In the genomic region with DNA sequence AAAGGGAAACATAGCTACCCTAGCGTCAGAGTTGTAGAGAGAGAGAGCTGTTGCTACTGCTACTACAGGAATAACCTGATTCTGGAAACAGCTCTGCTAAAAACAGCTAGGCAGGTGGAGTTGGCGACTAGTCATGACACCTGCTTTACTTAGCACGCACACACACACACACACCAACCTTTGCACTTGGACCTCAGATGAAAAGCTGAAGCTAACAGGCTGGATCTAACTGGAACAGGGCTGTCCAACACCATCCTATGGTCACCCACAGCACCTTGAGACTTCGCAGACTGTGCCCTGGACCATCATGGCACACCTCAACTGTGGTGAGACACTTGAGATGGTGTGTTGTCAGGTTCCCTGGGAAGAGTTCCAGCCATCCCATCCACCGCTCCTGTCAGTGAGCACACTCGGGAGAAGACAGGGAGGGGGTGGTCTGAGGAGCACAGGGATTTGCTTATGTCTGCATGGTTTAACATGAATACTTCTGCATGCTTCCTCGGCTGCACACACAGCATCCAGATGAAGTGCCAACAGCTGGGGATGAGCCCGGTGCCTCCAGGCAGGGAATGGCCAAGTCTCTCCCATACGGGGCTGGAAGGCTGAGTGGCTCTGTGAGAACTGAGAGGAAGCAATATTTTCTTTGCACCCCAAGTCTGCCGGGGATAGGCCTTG, we compare ENCODE assay signal across 14 mouse cellular contexts. TPM values are rescaled to one million over a fixed set of nuclear protein-coding genes. Genes with fewer than 3 reads are reported as not detected.
DNase-seq lines count a peak whose midpoint lies in the region; ATAC-seq lines count a peak whose summit lies in the region.
"Had no signal": no experiment of that assay in that cellular context is flagged by ENCODE, and none has a peak within 500 bp of the region (broad histone marks: within the 10 kb centered on the region; RNA-seq: fewer than 3 reads in every experiment).

No protein-coding gene starts in this region.

- H3K4me1 ChIP-seq in kidney, embryonic 16.5 days (ENCODE audit: insufficient read depth, low read length) = peaks cover 37% of the 10 kb centered on the region
- H3K4me1 ChIP-seq in hindbrain, embryonic 16.5 days (ENCODE audit: control insufficient read depth, insufficient read depth, low read depth, low read length) = peaks cover 45% of the 10 kb centered on the region

- peak; percentile 40 to 58 for DNase-seq in kidney, adult 8-10 months
- peak; percentile 24 for DNase-seq in right cerebral cortex, postnatal 14 days
- no peak for DNase-seq in right cerebral cortex, adult 18-20 months
- DNase-seq in retina, postnatal 1 day = peak; percentile 63
- no peak for DNase-seq in cerebellum, adult 9-11 months
- DNase-seq: cerebellum, postnatal 10 days; gastrocnemius, postnatal 14 days; lung, postnatal 4 days; thymus, adult 18-20 months had no signal

- H3K9ac ChIP-seq in kidney, embryonic 16.5 days (replicated peaks; ENCODE audit: low read length) = no peak overlapping the region
- peak overlapping the region; percentile 38 for H3K9ac ChIP-seq in hindbrain, embryonic 16.5 days (ENCODE audit: low read depth, low read length)
- H3K9ac ChIP-seq: limb, embryonic 15.5 days had no signal

- H3K9me3 ChIP-seq in kidney, embryonic 16.5 days (ENCODE audit: low read length) = peaks cover 7% of the 10 kb centered on the region
- H3K9me3 ChIP-seq in hindbrain, embryonic 16.5 days (ENCODE audit: control insufficient read depth, low read length) = 0 out of 2 replicates have a peak, but pooled peaks cover 2% of the 10 kb centered on the region
- H3K9me3 ChIP-seq: limb, embryonic 15.5 days had no signal

- no peak overlapping the region for H3K27ac ChIP-seq in kidney, embryonic 16.5 days (ENCODE audit: low read length)
- H3K27ac ChIP-seq in hindbrain, embryonic 16.5 days (ENCODE audit: low read depth, low read length) = peak overlapping the region; percentile 20; the same call in 1 of the 2 replicates
- H3K27ac ChIP-seq: limb, embryonic 15.5 days had no signal

- 80% methylated on average over 10 of the region's 10 CpGs for WGBS in kidney, embryonic 16.5 days
- 47% methylated on average over 10 of the region's 10 CpGs for WGBS in hindbrain, embryonic 16.5 days

- no peaks in the 10 kb centered on the region for H3K27me3 ChIP-seq in kidney, embryonic 16.5 days (ENCODE audit: insufficient read depth, low read length)
- no peaks in the 10 kb centered on the region for H3K27me3 ChIP-seq in hindbrain, embryonic 16.5 days (replicated peaks; ENCODE audit: control insufficient read depth, insufficient read depth, low read length)
- H3K27me3 ChIP-seq: limb, embryonic 15.5 days; Patski had no signal

- H3K36me3 ChIP-seq in kidney, embryonic 16.5 days (ENCODE audit: insufficient read depth, low read length) = peaks cover 3% of the 10 kb centered on the region; the same call in 1 of the 2 replicates
- H3K36me3 ChIP-seq in hindbrain, embryonic 16.5 days (ENCODE audit: control insufficient read depth, insufficient read depth, low read length) = no peaks in the 10 kb centered on the region
- H3K36me3 ChIP-seq: limb, embryonic 15.5 days had no signal

- no peak for ATAC-seq in kidney, embryonic 16.5 days (ENCODE audit: low FRiP score, low TSS enrichment)
- ATAC-seq in hindbrain, embryonic 16.5 days = no peak
- no peak for ATAC-seq in megakaryocyte-erythroid progenitor cell, adult 5-6 weeks (replicated peaks; ENCODE audit: low FRiP score, low TSS enrichment, poor library complexity, severe bottlenecking)
- ATAC-seq: Patski had no signal

- no peak overlapping the region for H3K4me2 ChIP-seq in kidney, embryonic 16.5 days (replicated peaks; ENCODE audit: low read depth, low read length)
- no peak overlapping the region for H3K4me2 ChIP-seq in hindbrain, embryonic 16.5 days (ENCODE audit: low read length)
- H3K4me2 ChIP-seq: limb, embryonic 15.5 days had no signal

- H3K4me3 ChIP-seq in kidney, embryonic 16.5 days (ENCODE audit: low read length) = no peak overlapping the region
- no peak overlapping the region for H3K4me3 ChIP-seq in hindbrain, embryonic 16.5 days (ENCODE audit: low read length)
- H3K4me3 ChIP-seq: limb, embryonic 15.5 days had no signal

RNA-seq across cellular contexts. Expression of a gene that starts 32.5 kb away (rescaled TPM):
- 7.1 TPM in 2 replicates for polyA plus RNA-seq in kidney, embryonic 16.5 days (2015; fragmentation: Nextera tagmentation; extraction: Ambion mirVana)
- 10.4 and 11.8 TPM in 2 replicates for polyA plus RNA-seq in hindbrain, embryonic 16.5 days (2015; fragmentation: Nextera tagmentation; extraction: Ambion mirVana)
- total RNA-seq in megakaryocyte-erythroid progenitor cell, adult 5-6 weeks (2014; fragmentation: Nextera tagmentation) = 9.0 and 15.9 TPM in 2 replicates
- 5.0 and 7.5 TPM in 2 replicates for total RNA-seq in megakaryocyte-erythroid progenitor cell, adult 5-6 weeks (2017)

RNA-seq across cellular contexts. Expression of a gene that starts 47.8 kb away (rescaled TPM):
- 13.1 and 13.7 TPM in 2 replicates for polyA plus RNA-seq in kidney, embryonic 16.5 days (2015; fragmentation: Nextera tagmentation; extraction: Ambion mirVana)
- 45.6 and 46.2 TPM in 2 replicates for polyA plus RNA-seq in hindbrain, embryonic 16.5 days (2015; fragmentation: Nextera tagmentation; extraction: Ambion mirVana)
- total RNA-seq in megakaryocyte-erythroid progenitor cell, adult 5-6 weeks (2014; fragmentation: Nextera tagmentation) = not detected in 2 replicates
- total RNA-seq in megakaryocyte-erythroid progenitor cell, adult 5-6 weeks (2017) = 0.52 TPM in 1 of 2 replicates, not detected in the other

Comparison
In these comparisons a context has a peak if more than half of its experiments do, and no peak if none do; other contexts are left out.
1. DNase-seq: peak in kidney, adult 8-10 months (2 of 2), right cerebral cortex, postnatal 14 days (single experiment) and retina, postnatal 1 day (single experiment); none in right cerebral cortex, adult 18-20 months (single experiment) and cerebellum, adult 9-11 months (single experiment).